Mouse (Mus musculus): Measurements from ENCODE around the gene Asic4. TPM values are rescaled to one million over a fixed set of nuclear protein-coding genes. Genes with fewer than 3 reads are reported as not detected.

The Asic4 gene
- polyA plus RNA-seq, 1 experiment from 2014 or later: 4.4 TPM

DNA sequence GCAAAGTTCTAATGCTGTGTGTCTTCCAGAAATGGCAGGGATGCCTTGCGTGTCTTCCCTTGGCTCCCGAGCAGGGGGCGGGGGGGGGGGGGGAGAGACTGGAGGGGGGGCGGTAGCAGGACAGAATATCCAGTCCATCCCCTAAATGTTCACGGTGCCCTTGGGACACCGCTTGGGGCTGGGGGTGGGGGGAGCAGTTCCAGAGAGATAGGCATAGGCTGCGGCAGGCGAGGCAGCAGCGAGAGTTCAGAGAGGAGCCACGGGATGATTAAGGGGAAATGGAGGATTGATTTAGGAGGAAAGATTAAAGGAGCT, 7.4 kb downstream of the Asic4 start:
- peak overlapping the region; percentile 60 for H3K27ac ChIP-seq (ENCODE audit: low read depth, low read length)
- WGBS: 5% methylated on average over 9 of the region's 10 CpGs
- H3K27me3 ChIP-seq (ENCODE audit: control insufficient read depth, insufficient read depth, low read length): peaks cover 6% of the 10 kb centered on the region
- peak; percentile 61 for ATAC-seq (ENCODE audit: low FRiP score)
- H3K4me3 ChIP-seq (ENCODE audit: low read depth, low read length): no peak overlapping the region
- H3K9me3 ChIP-seq (ENCODE audit: control insufficient read depth, low read length): no peaks in the 10 kb centered on the region
- peak overlapping the region; percentile 14 for H3K4me2 ChIP-seq (replicated peaks; ENCODE audit: low read depth, low read length)
- peak overlapping the region; percentile 52; the same call in 1 of the 2 replicates for H3K9ac ChIP-seq (ENCODE audit: low read depth, low read length)
- H3K4me1 ChIP-seq (replicated peaks; ENCODE audit: control insufficient read depth, insufficient read depth, low read length): peaks cover 9% of the 10 kb centered on the region
- no peaks in the 10 kb centered on the region for H3K36me3 ChIP-seq (ENCODE audit: control insufficient read depth, insufficient read depth, low read length)
- DNase-seq (ENCODE audit: low spot score): no peak

DNA sequence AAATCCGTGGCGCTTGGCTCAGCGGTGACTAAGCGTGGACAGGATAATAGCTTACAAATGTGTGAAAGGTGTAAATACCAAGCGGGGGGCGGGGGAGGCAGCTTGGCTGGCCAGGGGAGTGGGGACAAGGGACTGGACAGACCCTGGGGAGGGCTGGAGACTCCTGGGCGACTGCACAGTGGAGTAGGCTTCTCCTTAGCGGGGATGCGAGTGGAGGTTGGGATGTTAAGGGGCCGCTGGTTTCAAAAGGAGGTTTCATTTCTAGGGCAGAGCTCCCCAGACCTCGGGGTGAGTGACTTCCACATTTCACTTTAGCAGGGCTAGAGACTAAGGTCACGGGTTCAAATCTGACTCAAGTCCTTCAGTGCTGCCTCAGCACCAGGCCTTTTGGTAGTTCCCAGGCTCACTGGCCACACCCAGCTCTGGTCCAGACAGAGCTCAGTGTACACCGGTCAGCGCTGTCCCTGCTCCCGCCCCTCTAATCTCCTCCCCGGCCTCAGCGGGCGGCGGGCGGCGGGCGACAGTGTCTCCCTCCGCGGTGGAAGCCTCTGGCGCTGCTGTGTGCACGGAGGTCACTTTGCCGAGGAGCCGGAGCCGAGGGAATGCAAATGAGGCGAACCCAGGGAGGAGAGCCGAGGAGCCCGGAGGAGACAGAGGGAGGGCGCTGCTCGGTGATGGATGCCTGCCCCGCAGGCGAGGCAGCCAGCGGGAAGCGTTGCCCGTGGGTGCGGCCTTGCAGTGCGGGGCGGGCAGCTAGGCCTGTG, 8.0 kb downstream of the Asic4 start:
- DNase-seq (ENCODE audit: low spot score): peak; percentile 62
- peak; percentile 74 for ATAC-seq (ENCODE audit: low FRiP score)
- Histone ChIP-seq H3K27ac (ENCODE audit: low read depth, low read length) (peak overlapping the region; percentile 60), H3K4me3 (ENCODE audit: low read depth, low read length) (peak overlapping the region; percentile 22), H3K9me3 (ENCODE audit: control insufficient read depth, low read length) (no peaks in the 10 kb centered on the region), H3K36me3 (ENCODE audit: control insufficient read depth, insufficient read depth, low read length) (no peaks in the 10 kb centered on the region), H3K4me2 (replicated peaks; ENCODE audit: low read depth, low read length) (peak overlapping the region; percentile 58), H3K9ac (ENCODE audit: low read depth, low read length) (peak overlapping the region; percentile 52), H3K4me1 (replicated peaks; ENCODE audit: control insufficient read depth, insufficient read depth, low read length) (peaks cover 9% of the 10 kb centered on the region), H3K27me3 (ENCODE audit: control insufficient read depth, insufficient read depth, low read length) (peaks cover 6% of the 10 kb centered on the region)
- WGBS: 3% methylated on average over 41 of the region's 42 CpGs

DNA sequence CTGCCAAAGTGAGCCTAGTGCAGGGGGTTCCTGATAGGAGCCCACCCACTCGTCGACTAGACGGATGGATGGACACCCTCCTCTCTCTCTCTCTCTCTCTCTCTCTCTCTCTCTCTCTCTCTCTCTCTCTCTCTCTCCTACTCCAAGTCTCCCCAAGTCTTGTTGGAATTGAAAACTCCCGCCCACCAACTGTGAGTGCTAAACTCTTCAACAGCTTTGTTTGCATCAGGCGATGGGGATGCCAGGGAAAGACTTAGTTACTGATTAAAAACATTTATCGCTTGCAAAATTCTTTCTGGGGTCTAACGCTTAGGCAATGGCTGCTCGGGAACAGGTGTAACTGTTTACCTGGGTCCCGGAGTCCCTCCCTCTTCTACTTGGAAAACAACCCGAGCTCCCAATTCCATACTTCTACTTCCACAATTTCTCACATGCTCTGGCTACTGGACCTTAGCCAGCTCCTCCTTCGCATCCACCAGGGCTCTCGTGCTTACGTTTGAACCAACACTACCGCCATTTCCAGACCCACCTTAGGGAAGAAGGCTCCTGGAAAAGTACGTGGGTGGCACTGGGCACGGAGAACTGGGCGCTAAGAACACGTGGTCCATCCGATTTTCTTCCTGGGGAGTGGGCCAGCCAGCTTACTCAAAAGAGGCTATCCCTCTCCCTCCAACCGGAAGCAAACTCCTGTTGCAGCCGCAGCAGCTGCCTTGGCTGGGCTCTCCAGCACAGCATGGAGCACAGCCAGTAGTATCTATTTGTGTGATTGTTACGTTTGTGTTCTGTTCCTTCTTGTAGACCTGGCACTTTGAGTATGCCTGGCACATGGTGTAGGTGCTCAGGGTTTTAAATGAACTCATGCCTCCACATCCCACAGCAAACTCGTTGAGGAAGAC, 8.8 kb downstream of the Asic4 start:
- peaks cover 9% of the 10 kb centered on the region for H3K4me1 ChIP-seq (replicated peaks; ENCODE audit: control insufficient read depth, insufficient read depth, low read length)
- 15% methylated on average over 20 of the region's 23 CpGs for WGBS
- peak overlapping the region; percentile 60 for H3K27ac ChIP-seq (ENCODE audit: low read depth, low read length)
- H3K36me3 ChIP-seq (ENCODE audit: control insufficient read depth, insufficient read depth, low read length): no peaks in the 10 kb centered on the region
- peak overlapping the region; percentile 22 for H3K4me3 ChIP-seq (ENCODE audit: low read depth, low read length)
- H3K9ac ChIP-seq (ENCODE audit: low read depth, low read length): peak overlapping the region; percentile 52
- peaks cover 6% of the 10 kb centered on the region for H3K27me3 ChIP-seq (ENCODE audit: control insufficient read depth, insufficient read depth, low read length)
- peak overlapping the region; percentile 58 for H3K4me2 ChIP-seq (replicated peaks; ENCODE audit: low read depth, low read length)
- ATAC-seq (ENCODE audit: low FRiP score): no peak
- peak; percentile 26 for DNase-seq (ENCODE audit: low spot score)
- H3K9me3 ChIP-seq (ENCODE audit: control insufficient read depth, low read length): no peaks in the 10 kb centered on the region

DNA sequence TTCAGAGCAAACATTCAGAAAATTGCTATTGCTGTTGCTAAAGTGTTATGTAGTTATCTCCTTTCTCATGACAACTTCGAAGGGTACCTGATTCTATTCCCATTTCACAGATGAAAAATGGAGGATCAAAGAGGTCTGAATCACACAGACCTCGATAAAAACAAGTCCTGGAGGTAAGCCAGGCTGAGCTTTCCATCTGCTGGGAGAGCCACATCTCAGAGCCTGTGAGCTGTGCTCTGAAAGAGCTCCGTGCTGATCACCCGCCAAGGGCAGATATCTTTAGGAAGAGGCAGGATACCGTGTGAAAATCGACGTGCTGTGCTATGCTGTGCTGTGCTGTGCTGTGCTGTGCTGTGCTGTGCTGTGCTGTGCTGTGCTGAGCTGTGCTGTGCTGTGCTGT, 10.1 kb downstream of the Asic4 start:
- Histone ChIP-seq H3K4me1 (replicated peaks; ENCODE audit: control insufficient read depth, insufficient read depth, low read length) (peaks cover 7% of the 10 kb centered on the region), H3K36me3 (ENCODE audit: control insufficient read depth, insufficient read depth, low read length) (no peaks in the 10 kb centered on the region), H3K4me3 (ENCODE audit: low read depth, low read length) (no peak overlapping the region), H3K27ac (ENCODE audit: low read depth, low read length) (no peak overlapping the region), H3K27me3 (ENCODE audit: control insufficient read depth, insufficient read depth, low read length) (peaks cover 6% of the 10 kb centered on the region), H3K4me2 (replicated peaks; ENCODE audit: low read depth, low read length) (no peak overlapping the region), H3K9ac (ENCODE audit: low read depth, low read length) (no peak overlapping the region), H3K9me3 (ENCODE audit: control insufficient read depth, low read length) (no peaks in the 10 kb centered on the region)
- no peak for ATAC-seq (ENCODE audit: low FRiP score)
- 85% methylated on average over 7 of the region's 7 CpGs for WGBS
- DNase-seq (ENCODE audit: low spot score): no peak

DNA sequence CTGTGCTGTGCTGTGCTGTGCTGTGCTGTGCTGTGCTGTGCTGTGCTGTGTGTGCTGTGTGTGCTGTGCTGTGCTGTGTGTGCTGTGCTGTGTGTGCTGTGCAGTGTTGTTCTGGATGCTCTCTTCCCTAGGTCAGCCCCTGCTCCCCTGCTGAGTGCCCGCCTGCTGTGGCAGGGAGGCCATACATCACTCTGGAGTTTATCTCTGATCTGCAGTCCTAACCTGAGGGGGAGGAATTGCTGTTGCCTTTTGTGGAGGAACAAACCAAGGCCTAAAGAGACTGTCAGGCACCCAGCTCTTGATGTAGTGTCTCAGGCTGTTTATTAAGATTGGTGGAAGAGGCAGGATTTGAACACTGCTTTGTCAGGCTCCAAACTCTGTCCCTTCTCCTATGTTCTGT, 12.4 kb downstream of the Asic4 start:
- Histone ChIP-seq H3K4me3 (ENCODE audit: low read depth, low read length) (no peak overlapping the region), H3K27me3 (ENCODE audit: control insufficient read depth, insufficient read depth, low read length) (peaks cover 2% of the 10 kb centered on the region; the same call in 1 of the 2 replicates), H3K4me2 (replicated peaks; ENCODE audit: low read depth, low read length) (no peak overlapping the region), H3K27ac (ENCODE audit: low read depth, low read length) (no peak overlapping the region), H3K4me1 (replicated peaks; ENCODE audit: control insufficient read depth, insufficient read depth, low read length) (peaks cover 10% of the 10 kb centered on the region), H3K9me3 (ENCODE audit: control insufficient read depth, low read length) (no peaks in the 10 kb centered on the region), H3K36me3 (ENCODE audit: control insufficient read depth, insufficient read depth, low read length) (no peaks in the 10 kb centered on the region), H3K9ac (ENCODE audit: low read depth, low read length) (no peak overlapping the region)
- 31% methylated on average over 1 of the region's 1 CpGs for WGBS
- no peak for ATAC-seq (ENCODE audit: low FRiP score)
- DNase-seq (ENCODE audit: low spot score): no peak

DNA sequence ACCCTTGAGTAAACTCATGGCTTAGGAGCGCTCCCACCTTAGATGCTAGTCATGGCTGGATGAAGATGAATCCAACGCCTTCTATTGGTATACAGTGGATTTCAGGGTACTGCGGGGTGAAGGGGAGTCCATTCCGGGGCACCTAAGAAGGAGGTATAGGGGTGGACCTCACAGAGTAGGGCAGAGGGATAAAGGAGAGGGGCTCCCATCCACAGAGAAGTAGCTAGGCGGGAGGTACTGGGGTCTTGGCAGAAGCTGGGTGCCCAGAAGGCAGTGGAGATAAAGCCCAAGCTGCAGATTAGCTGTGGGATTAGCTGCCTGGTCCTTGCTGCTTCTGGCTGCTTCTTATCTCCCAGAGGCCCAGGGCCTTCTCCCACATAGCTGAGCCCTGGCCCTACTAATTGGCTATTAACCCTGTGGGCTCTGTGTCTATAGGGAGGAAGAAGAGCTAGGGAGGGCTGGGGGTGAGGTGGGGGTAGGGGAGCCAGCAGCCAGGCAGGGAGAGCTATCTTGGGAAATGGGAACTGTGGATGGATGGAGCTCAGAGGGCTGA, 13.5 kb downstream of the Asic4 start:
- Histone ChIP-seq H3K27me3 (ENCODE audit: control insufficient read depth, insufficient read depth, low read length) (peaks cover 2% of the 10 kb centered on the region; the same call in 1 of the 2 replicates), H3K4me2 (replicated peaks; ENCODE audit: low read depth, low read length) (no peak overlapping the region), H3K36me3 (ENCODE audit: control insufficient read depth, insufficient read depth, low read length) (no peaks in the 10 kb centered on the region), H3K4me3 (ENCODE audit: low read depth, low read length) (no peak overlapping the region), H3K4me1 (replicated peaks; ENCODE audit: control insufficient read depth, insufficient read depth, low read length) (peaks cover 3% of the 10 kb centered on the region), H3K9ac (ENCODE audit: low read depth, low read length) (no peak overlapping the region), H3K9me3 (ENCODE audit: control insufficient read depth, low read length) (no peaks in the 10 kb centered on the region), H3K27ac (ENCODE audit: low read depth, low read length) (peak overlapping the region; percentile 56; the same call in 1 of the 2 replicates)
- WGBS: 86% methylated on average over 5 of the region's 5 CpGs
- ATAC-seq (ENCODE audit: low FRiP score): no peak
- no peak for DNase-seq (ENCODE audit: low spot score)

DNA sequence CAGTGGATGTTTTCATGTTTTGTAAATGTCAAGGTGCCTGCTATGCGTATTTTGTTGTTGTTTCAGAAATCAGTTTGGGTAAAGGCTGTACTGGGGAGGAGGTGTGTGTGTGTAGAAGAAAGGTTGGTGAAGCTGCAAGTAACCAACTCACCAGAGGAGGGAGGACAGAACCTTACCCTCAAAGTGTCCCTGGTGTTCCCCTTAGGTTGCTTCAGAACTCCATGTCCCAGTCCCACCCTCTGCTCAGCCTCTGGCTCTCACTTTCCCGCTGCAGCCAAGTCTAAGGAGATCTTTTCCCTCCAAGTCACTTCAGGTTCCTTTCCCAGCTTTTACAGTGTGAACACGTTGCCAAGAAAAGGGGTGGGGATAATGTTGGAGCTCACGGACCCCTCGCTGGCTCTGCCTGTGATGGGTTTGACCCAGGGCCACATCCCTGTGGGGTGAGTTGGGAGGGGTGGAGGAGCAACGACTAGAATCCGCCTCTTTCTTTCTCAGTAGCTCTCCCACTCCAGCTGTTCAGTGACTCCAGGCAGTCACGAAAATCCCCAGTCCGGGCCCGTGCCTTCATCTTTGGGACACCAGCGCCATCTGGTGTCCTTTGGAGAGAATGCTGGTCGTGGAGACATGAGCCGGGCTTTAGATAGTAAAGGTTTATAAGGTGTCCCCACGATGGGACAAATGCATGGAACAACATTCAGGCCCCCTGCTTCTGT, 17.1 kb downstream of the Asic4 start:
- peak overlapping the region; percentile 42; the same call in 1 of the 2 replicates for H3K9ac ChIP-seq (ENCODE audit: low read depth, low read length)
- H3K36me3 ChIP-seq (ENCODE audit: control insufficient read depth, insufficient read depth, low read length): no peaks in the 10 kb centered on the region
- DNase-seq (ENCODE audit: low spot score) (peak; percentile 93), ATAC-seq (ENCODE audit: low FRiP score) (peak; percentile 80)
- H3K4me1 ChIP-seq (replicated peaks; ENCODE audit: control insufficient read depth, insufficient read depth, low read length): peaks cover 3% of the 10 kb centered on the region
- WGBS: 7% methylated on average over 14 of the region's 14 CpGs
- no peak overlapping the region for H3K4me2 ChIP-seq (replicated peaks; ENCODE audit: low read depth, low read length)
- no peaks in the 10 kb centered on the region for H3K9me3 ChIP-seq (ENCODE audit: control insufficient read depth, low read length)
- no peaks in the 10 kb centered on the region for H3K27me3 ChIP-seq (ENCODE audit: control insufficient read depth, insufficient read depth, low read length)
- H3K27ac ChIP-seq (ENCODE audit: low read depth, low read length): no peak overlapping the region
- no peak overlapping the region for H3K4me3 ChIP-seq (ENCODE audit: low read depth, low read length)

DNA sequence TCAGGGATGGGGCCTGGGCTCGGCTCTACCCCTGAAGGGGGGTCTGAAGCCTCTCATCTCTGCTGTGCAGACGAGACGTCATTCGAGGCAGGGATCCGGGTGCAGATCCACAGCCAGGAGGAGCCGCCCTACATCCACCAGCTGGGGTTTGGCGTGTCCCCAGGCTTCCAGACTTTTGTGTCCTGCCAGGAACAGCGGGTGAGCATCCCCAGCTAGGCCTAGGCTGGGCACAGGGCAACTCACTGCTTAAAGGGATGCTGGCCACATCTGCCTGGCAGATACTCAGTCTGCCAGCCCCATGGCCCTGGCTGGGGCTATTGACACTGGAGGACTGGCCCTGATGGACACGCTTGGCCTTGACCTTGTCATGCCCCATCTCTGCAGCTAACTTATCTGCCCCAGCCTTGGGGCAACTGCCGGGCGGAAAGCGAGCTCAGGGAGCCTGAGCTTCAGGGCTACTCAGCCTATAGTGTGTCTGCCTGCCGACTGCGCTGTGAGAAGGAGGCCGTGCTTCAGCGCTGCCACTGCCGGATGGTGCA, 19.1 kb downstream of the Asic4 start:
- H3K27me3 ChIP-seq (ENCODE audit: control insufficient read depth, insufficient read depth, low read length): no peaks in the 10 kb centered on the region
- 0 out of 2 replicates have a peak, but pooled peaks cover 4% of the 10 kb centered on the region for H3K36me3 ChIP-seq (ENCODE audit: control insufficient read depth, insufficient read depth, low read length)
- H3K9me3 ChIP-seq (ENCODE audit: control insufficient read depth, low read length): no peaks in the 10 kb centered on the region
- no peak overlapping the region for H3K4me2 ChIP-seq (replicated peaks; ENCODE audit: low read depth, low read length)
- peaks cover 3% of the 10 kb centered on the region for H3K4me1 ChIP-seq (replicated peaks; ENCODE audit: control insufficient read depth, insufficient read depth, low read length)
- H3K27ac ChIP-seq (ENCODE audit: low read depth, low read length): no peak overlapping the region
- no peak for DNase-seq (ENCODE audit: low spot score)
- 79% methylated on average over 17 of the region's 17 CpGs for WGBS
- no peak overlapping the region for H3K4me3 ChIP-seq (ENCODE audit: low read depth, low read length)
- ATAC-seq (ENCODE audit: low FRiP score): no peak
- no peak overlapping the region for H3K9ac ChIP-seq (ENCODE audit: low read depth, low read length)

All from hindbrain, embryonic 11.5 days (tissue).